Mouse (Mus musculus) liver, embryonic 16.5 days (tissue): ENCODE data around the gene Map2k6. TPM values are rescaled to one million over a fixed set of nuclear protein-coding genes. Genes with fewer than 3 reads are reported as not detected.

Source experiments
- ATAC-seq: fragments of 200-750 bp; cut with Nextera tagmentation; 2 replicates; pipeline ENCODE4 v1.8.0; 2017; ENCODE audit warnings: low read depth, mild to moderate bottlenecking, moderate number of reproducible peaks, moderate library complexity
- H3K27ac ChIP-seq: fragments of 300-500 bp; sonication (generic); 2 replicates; pipeline ENCODE4 v1.5.1; 2014; ENCODE audit warnings: mild to moderate bottlenecking, low read length
- H3K27me3 ChIP-seq: fragments of 300-500 bp; sonication (generic); 2 replicates; pipeline ENCODE4 v1.6.1; 2014; ENCODE audit warnings: low read depth, low read length, mixed read lengths; ENCODE audit not compliant: control insufficient read depth, insufficient read depth
- H3K36me3 ChIP-seq: fragments of 300-500 bp; sonication (generic); 2 replicates; pipeline ENCODE4 v1.6.1; 2014; ENCODE audit warnings: mild to moderate bottlenecking; ENCODE audit not compliant: control insufficient read depth, insufficient read depth
- H3K4me1 ChIP-seq: fragments of 300-500 bp; sonication (generic); 2 replicates; pipeline ENCODE4 v1.6.1; 2014; ENCODE audit warnings: low read depth, low read length, mixed read lengths; ENCODE audit not compliant: control insufficient read depth
- H3K4me2 ChIP-seq: fragments of 300-500 bp; sonication (generic); 2 replicates; pipeline ENCODE4 v1.6.1; 2014; ENCODE audit warnings: low read depth, low read length, mixed read lengths
- H3K4me3 ChIP-seq: fragments of 300-500 bp; sonication (generic); 2 replicates; pipeline ENCODE4 v1.5.1; 2014; ENCODE audit warnings: low read depth, mild to moderate bottlenecking, low read length
- H3K9ac ChIP-seq: fragments of 300-500 bp; sonication (generic); 2 replicates; pipeline ENCODE4 v1.6.1; 2014; ENCODE audit warnings: low read depth, low read length
- H3K9me3 ChIP-seq: fragments of 300-500 bp; sonication (generic); replicated peaks from 2 replicates; pipeline ENCODE4 v1.6.1; 2016; ENCODE audit warnings: low read length; ENCODE audit not compliant: control insufficient read depth
- WGBS: fragments of 180-500 bp; shearing (Covaris S2); extraction: QIAGEN DNeasy Blood & Tissue Kit; methylation state at CpG from one replicate; pipeline ENCODE4 v1.1.7; 2014; ENCODE audit not compliant: insufficient replicate concordance; 5-methylcytosine and 5-hydroxymethylcytosine counted together
- polyA plus RNA-seq: library from polyadenylated mRNA; unstranded; fragments of >200 nt; fragmentation: Nextera tagmentation; extraction: Ambion mirVana; gene quantifications from 2 replicates; pipeline ENCODE4 v1.2.1, GENCODE M21; 2015

The Map2k6 gene
- polyA plus RNA-seq, 1 experiment from 2014 or later = 5.5 TPM

- WGBS = 81% methylated on average over 6 of the region's 6 CpGs
- no peaks in the 10 kb centered on the region for H3K4me1 ChIP-seq
- no peak for ATAC-seq
These were observed 17.8 kb downstream of the Map2k6 start for GRCm38 (mm10) chr11:110416691-110417090.

GRCm38 (mm10) chr11:110420463-110420862 lies 21.5 kb downstream of the Map2k6 start:
- Histone ChIP-seq H3K4me3 (no peak overlapping the region), H3K36me3 (no peaks in the 10 kb centered on the region), H3K27ac (no peak overlapping the region), H3K4me2 (no peak overlapping the region), H3K9me3 (no peaks in the 10 kb centered on the region), H3K9ac (no peak overlapping the region), H3K27me3 (no peaks in the 10 kb centered on the region), H3K4me1 (no peaks in the 10 kb centered on the region)
- ATAC-seq = no peak
- 79% methylated on average over 7 of the region's 7 CpGs for WGBS

More at GRCm38 (mm10) chr11:110416691-110417090, 17.8 kb downstream of the Map2k6 start:
- Histone ChIP-seq H3K27me3 (no peaks in the 10 kb centered on the region), H3K4me2 (no peak overlapping the region), H3K27ac (no peak overlapping the region), H3K9ac (no peak overlapping the region), H3K36me3 (no peaks in the 10 kb centered on the region), H3K4me3 (no peak overlapping the region), H3K9me3 (no peaks in the 10 kb centered on the region)

- WGBS = 36% methylated on average over 6 of the region's 6 CpGs
- Histone ChIP-seq H3K4me3 (no peak overlapping the region), H3K9ac (no peak overlapping the region), H3K27me3 (no peaks in the 10 kb centered on the region), H3K4me1 (peaks cover 3% of the 10 kb centered on the region), H3K4me2 (peak overlapping the region; percentile 2; the same call in 1 of the 2 replicates), H3K36me3 (no peaks in the 10 kb centered on the region), H3K9me3 (no peaks in the 10 kb centered on the region), H3K27ac (peak overlapping the region; percentile 41)
- ATAC-seq = 0 out of 2 replicates have a peak, but pooled peaks have one; percentile 19
These were observed 27.7 kb downstream of the Map2k6 start for GRCm38 (mm10) chr11:110426572-110427145.

- Histone ChIP-seq H3K4me2 (no peak overlapping the region), H3K9ac (no peak overlapping the region), H3K36me3 (no peaks in the 10 kb centered on the region), H3K27ac (peak overlapping the region; percentile 41), H3K9me3 (no peaks in the 10 kb centered on the region), H3K27me3 (no peaks in the 10 kb centered on the region), H3K4me1 (peaks cover 3% of the 10 kb centered on the region), H3K4me3 (no peak overlapping the region)
- ATAC-seq = peak; percentile 68
- 37% methylated on average over 11 of the region's 11 CpGs for WGBS
These were observed 28.2 kb downstream of the Map2k6 start for GRCm38 (mm10) chr11:110427159-110427561.

GRCm38 (mm10) chr11:110428999-110429398 lies 30.1 kb downstream of the Map2k6 start:
- Histone ChIP-seq H3K4me3 (no peak overlapping the region), H3K9me3 (no peaks in the 10 kb centered on the region), H3K27me3 (no peaks in the 10 kb centered on the region), H3K4me2 (no peak overlapping the region), H3K9ac (no peak overlapping the region), H3K36me3 (no peaks in the 10 kb centered on the region), H3K4me1 (peaks cover 3% of the 10 kb centered on the region), H3K27ac (no peak overlapping the region)
- 72% methylated on average over 6 of the region's 6 CpGs for WGBS
- no peak for ATAC-seq

- no peak for ATAC-seq
- no peak overlapping the region for H3K4me3 ChIP-seq
- H3K9me3 ChIP-seq = no peaks in the 10 kb centered on the region
- no peak overlapping the region for H3K4me2 ChIP-seq
- no peak overlapping the region for H3K27ac ChIP-seq
- no peaks in the 10 kb centered on the region for H3K27me3 ChIP-seq
- no peak overlapping the region for H3K9ac ChIP-seq
- peaks cover 3% of the 10 kb centered on the region for H3K4me1 ChIP-seq
- no peaks in the 10 kb centered on the region for H3K36me3 ChIP-seq
- 68% methylated on average over 3 of the region's 3 CpGs for WGBS
These were observed 31.0 kb downstream of the Map2k6 start for GRCm38 (mm10) chr11:110429837-110430418.

GRCm38 (mm10) chr11:110435839-110436556 lies 37.1 kb downstream of the Map2k6 start:
- Histone ChIP-seq H3K4me2 (no peak overlapping the region), H3K4me1 (peaks cover 2% of the 10 kb centered on the region; the same call in 1 of the 2 replicates), H3K9me3 (no peaks in the 10 kb centered on the region), H3K9ac (no peak overlapping the region), H3K36me3 (no peaks in the 10 kb centered on the region), H3K27ac (no peak overlapping the region), H3K27me3 (no peaks in the 10 kb centered on the region), H3K4me3 (no peak overlapping the region)
- no peak for ATAC-seq
- WGBS = 65% methylated on average over 8 of the region's 8 CpGs

- Histone ChIP-seq H3K9ac (no peak overlapping the region), H3K4me3 (no peak overlapping the region), H3K36me3 (no peaks in the 10 kb centered on the region), H3K27me3 (no peaks in the 10 kb centered on the region), H3K4me1 (peaks cover 2% of the 10 kb centered on the region; the same call in 1 of the 2 replicates), H3K27ac (no peak overlapping the region), H3K9me3 (no peaks in the 10 kb centered on the region), H3K4me2 (no peak overlapping the region)
- ATAC-seq = no peak
- WGBS = 75% methylated on average over 12 of the region's 12 CpGs
These were observed 38.1 kb downstream of the Map2k6 start for GRCm38 (mm10) chr11:110436998-110437397.

- ATAC-seq = no peak
- H3K4me3 ChIP-seq = no peak overlapping the region
- H3K4me1 ChIP-seq = peaks cover 2% of the 10 kb centered on the region; the same call in 1 of the 2 replicates
- no peak overlapping the region for H3K4me2 ChIP-seq
- no peak overlapping the region for H3K9ac ChIP-seq
- H3K27me3 ChIP-seq = no peaks in the 10 kb centered on the region
- WGBS = 75% methylated on average over 3 of the region's 3 CpGs
- H3K27ac ChIP-seq = no peak overlapping the region
- no peaks in the 10 kb centered on the region for H3K36me3 ChIP-seq
- no peaks in the 10 kb centered on the region for H3K9me3 ChIP-seq
These were observed 39.2 kb downstream of the Map2k6 start for GRCm38 (mm10) chr11:110438135-110438534.
